Mouse (Mus musculus) cerebellum, postnatal 36 days (tissue): ENCODE results near the gene 1700017B05Rik.
"Not testable (repeated sequence)": the region's sequence is repeated elsewhere in the genome, so short reads cannot be mapped to it uniquely, and the experiment has no call there.

ENCODE experiments used
- DNase-seq, 2 experiments: peaks; one replicate each; pipeline ENCODE4 v3.0.0; 2021 to 2022; ENCODE audit warnings: mixed read lengths in 2 of 2

The 1700017B05Rik gene

GRCm38 (mm10) chr9:57261913-57262794, at the start of gene 1700017B05Rik:
1700017B05Rik (minus strand) TSS chr9:57262612.
- peak; percentile 64 to 74 for DNase-seq

- DNase-seq, result no peak
Observed at GRCm38 (mm10) chr9:57310895-57311294, 48.5 kb upstream of the 1700017B05Rik start.

GRCm38 (mm10) chr9:57309353-57309752, 46.9 kb upstream of the 1700017B05Rik start:
- DNase-seq, result peak; percentile 12 to 16

DNA sequence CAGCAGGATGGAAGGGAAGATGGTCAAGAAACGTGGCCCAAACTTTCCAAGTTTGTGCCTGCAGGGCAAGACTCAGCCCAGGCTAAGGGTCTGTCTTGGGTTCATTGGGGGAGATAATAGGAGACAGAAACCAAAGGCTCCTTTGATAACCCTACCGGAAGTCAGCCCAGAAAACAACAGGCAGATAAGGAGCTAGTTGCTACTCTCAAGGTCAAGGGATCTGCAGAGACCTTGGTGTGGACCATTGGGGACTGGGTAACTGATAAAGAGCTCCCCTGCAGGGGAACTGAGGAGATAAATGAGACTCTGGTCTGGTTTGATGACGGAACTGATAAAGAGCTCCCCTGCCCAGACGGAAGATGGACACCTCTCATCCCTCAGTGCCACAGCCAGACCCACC, 45.0 kb upstream of the 1700017B05Rik start:
- DNase-seq, result no peak

DNA sequence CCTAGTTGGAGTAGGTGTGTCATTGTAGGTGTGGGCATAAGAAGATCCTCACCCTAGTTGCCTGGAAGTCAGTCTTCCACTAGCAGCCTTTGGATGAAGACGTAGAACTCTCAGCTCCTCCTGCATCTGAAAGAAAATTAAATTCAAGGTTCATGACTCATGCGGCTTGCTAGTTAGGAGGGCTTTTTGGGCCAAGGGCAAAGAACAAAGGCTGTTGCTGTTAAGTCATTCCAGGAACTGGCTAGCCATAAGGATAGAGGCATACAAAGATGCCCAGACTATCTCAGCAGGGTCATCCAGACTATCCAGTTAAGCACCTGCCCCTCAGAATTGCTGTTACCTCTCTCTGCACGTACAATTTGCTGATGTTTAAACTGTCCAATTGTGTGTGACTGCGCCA, 42.3 kb upstream of the 1700017B05Rik start:
- not testable (repeated sequence) for DNase-seq

GRCm38 (mm10) chr9:57304251-57304650, 41.8 kb upstream of the 1700017B05Rik start:
- DNase-seq, result no peak

DNA sequence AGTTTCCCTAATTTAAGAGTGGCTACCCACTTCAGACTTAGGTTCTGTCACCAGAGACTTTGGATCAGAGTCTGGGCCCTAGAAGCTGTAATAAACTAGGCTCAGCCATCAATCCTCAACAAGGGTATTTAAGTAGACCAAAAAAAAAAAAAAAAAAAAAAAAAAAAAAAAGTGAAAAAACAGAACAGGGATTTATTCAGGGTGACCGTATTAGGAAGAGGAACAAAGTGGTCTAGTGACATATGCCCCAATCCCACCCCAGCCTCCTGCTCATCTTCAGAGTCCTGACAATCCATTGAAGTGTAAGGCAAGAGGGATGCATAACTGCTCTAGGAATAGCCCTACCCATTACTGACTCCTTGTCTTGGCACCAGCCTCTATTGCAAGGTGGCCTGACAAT, 40.9 kb upstream of the 1700017B05Rik start:
- DNase-seq, result no peak

- no peak for DNase-seq
Observed at GRCm38 (mm10) chr9:57300825-57301224, 38.4 kb upstream of the 1700017B05Rik start.

GRCm38 (mm10) chr9:57299790-57300477, 37.5 kb upstream of the 1700017B05Rik start:
- DNase-seq, result no peak

GRCm38 (mm10) chr9:57297938-57298337, 35.5 kb upstream of the 1700017B05Rik start:
- DNase-seq, result no peak

GRCm38 (mm10) chr9:57296277-57296676, 33.9 kb upstream of the 1700017B05Rik start:
- no peak for DNase-seq

DNA sequence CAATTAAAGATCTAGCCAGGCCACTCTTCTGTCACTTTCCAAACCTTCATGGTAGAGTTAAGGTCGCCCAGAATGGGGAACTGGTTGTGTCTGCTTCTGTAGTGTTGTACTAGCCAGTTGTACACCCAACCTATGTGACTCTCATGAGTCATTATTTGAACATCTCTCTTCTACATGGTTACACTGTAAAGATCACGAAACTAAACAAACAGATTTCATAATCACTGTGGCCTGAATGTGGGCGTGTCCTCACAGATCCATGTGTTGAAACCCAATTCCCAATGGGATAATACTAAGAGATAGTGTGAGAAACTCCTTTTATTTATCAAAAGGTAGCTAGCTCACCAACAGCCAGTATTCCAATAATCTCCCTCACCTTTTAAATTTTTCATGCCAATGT, 33.3 kb upstream of the 1700017B05Rik start:
- DNase-seq, result no peak

DNA sequence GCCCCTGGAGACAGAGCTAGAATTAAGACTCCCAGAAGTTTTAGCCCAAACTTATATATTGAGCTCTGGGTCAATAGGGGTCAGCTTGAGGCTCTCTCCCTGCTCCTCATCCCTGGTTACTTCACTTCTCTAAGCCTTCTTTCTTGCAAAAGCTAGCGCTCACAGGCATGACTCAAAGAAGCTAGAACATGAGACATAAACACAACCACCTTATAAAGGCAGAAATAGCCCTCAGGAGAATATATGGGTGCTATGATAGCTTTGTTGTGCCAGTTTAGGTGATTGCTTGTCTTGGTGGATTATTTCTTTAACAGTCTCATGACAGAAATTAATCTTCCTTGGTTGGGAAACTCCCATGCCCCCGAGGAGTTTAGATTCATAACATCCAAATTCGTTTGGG, 32.5 kb upstream of the 1700017B05Rik start:
- no peak for DNase-seq

- DNase-seq, result no peak
Observed at GRCm38 (mm10) chr9:57287183-57287582, 24.8 kb upstream of the 1700017B05Rik start.

- no peak for DNase-seq
Observed at GRCm38 (mm10) chr9:57283311-57283710, 20.9 kb upstream of the 1700017B05Rik start.

DNA sequence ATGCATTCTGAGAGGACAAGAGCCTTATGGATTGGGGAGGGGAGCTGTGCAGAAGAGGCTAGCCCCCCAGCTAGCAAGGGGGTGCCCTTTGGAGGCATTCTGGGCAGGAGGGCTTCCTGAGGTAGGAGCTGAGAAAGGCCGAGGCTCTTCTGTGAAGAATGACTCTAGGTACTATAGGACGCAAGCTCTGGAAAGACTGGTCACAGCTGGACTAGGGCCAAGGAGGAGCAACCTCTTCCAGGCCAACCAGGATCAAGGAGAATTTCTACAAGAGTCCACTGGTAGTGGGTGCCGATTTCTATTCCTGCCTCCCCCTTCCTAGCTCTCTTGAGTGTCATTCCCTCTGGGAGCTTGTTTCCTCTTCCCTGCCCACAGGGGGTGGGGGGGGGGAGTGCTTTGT, 20.3 kb upstream of the 1700017B05Rik start:
- DNase-seq, result no peak

- no peak for DNase-seq
Observed at GRCm38 (mm10) chr9:57281549-57281948, 19.1 kb upstream of the 1700017B05Rik start.

DNA sequence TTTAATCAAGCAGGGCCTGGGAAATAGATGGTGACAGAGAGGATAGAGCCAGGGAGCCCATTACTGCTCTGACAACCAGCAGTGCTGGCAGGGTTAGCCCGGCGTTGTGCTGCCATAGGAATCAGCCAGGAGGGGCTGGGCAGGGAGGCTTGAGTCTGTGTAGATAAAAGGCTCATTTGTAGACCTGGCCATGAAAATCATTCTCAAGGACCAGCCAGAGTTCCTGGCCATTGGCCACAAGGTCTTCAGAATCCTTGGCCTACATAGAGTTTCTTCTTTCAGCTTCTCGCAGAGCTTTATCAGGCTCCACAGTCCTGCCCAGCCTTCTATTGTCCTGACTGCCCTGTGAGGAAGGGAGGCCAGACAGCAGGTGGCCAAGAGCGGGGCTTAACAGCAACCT, 17.0 kb upstream of the 1700017B05Rik start:
- DNase-seq, result no peak

GRCm38 (mm10) chr9:57278268-57278667, 15.9 kb upstream of the 1700017B05Rik start:
- no peak for DNase-seq

DNA sequence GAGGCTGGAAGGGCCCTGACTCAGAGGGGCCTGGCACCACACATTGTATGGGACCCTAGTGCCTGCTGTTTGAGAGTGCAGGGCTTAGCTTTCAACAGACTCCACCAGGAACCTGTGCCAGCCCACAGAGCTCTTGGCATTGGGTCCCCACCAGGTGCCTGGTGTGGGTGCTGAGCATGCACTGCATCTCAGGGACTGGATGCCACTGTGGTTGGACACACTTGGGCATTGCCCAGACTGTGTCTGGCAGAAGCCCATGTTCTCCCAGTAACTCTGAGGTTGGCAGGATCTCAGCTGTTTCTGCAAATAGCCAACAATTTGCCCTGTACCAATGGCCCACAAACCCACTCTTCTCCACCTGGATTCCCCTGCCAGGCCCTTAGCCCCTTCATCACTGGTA, 13.9 kb upstream of the 1700017B05Rik start:
- DNase-seq, result peak in 1 of 2 experiments; percentile 15

- no peak for DNase-seq
Observed at GRCm38 (mm10) chr9:57273805-57274494, 11.5 kb upstream of the 1700017B05Rik start.

- no peak for DNase-seq
Observed at GRCm38 (mm10) chr9:57272902-57273804, 10.7 kb upstream of the 1700017B05Rik start.
